Comparison of ENCODE assay signal across 12 mouse cellular contexts in genomic region chr11:52910788-52911187, GRCm38 (mm10).
DNase-seq lines count a peak whose midpoint lies in the region; ATAC-seq and TF ChIP-seq lines count a peak whose summit lies in the region.
"Had no signal": no experiment of that assay in that cellular context is flagged by ENCODE, and none has a peak within 500 bp of the region (broad histone marks: within the 10 kb centered on the region; RNA-seq: fewer than 3 reads in every experiment).

No protein-coding gene starts in this region.

- TF ChIP-seq CTCF in lung, adult 2 months (IDR thresholded peaks at IDR 0.05; ENCODE audit: insufficient read depth, low read length), result no peak

- no peak for TF ChIP-seq POLR2A in lung, adult 2 months (IDR thresholded peaks at IDR 0.05; ENCODE audit: borderline replicate concordance, extremely low read depth, low read depth, low read length)

- WGBS in forebrain, embryonic 11.5 days, result 69% methylated on average over 7 of the region's 7 CpGs
- 89% methylated on average over 7 of the region's 7 CpGs for WGBS in forebrain, embryonic 10.5 days
- WGBS in lung, adult 2 months, result 42% methylated on average over 7 of the region's 7 CpGs
- 15% methylated on average over 7 of the region's 7 CpGs for WGBS in heart, embryonic 13.5 days

- DNase-seq in forebrain, embryonic 11.5 days (ENCODE audit: low spot score), result peak; percentile 55
- DNase-seq in forebrain, embryonic 10.5 days (ENCODE audit: extremely low spot score, low spot score), result no peak
- DNase-seq in lung, postnatal 10 days, result peak; percentile 13
- no peak for DNase-seq in lung, adult 2 months
- DNase-seq in adrenal gland, postnatal 36 days, result peak; percentile 29 to 39
- DNase-seq in right cerebral cortex, postnatal 36 days (ENCODE audit: low spot score in 2 of 2), result no peak

- H3K36me3 ChIP-seq in forebrain, embryonic 11.5 days (ENCODE audit: control insufficient read depth, insufficient read depth, low read length), result no peaks in the 10 kb centered on the region
- H3K36me3 ChIP-seq in forebrain, embryonic 10.5 days (replicated peaks), result no peaks in the 10 kb centered on the region
- no peaks in the 10 kb centered on the region for H3K36me3 ChIP-seq in heart, embryonic 13.5 days
- H3K36me3 ChIP-seq: embryonic facial prominence, embryonic 12.5 days; intestine, embryonic 15.5 days; limb, embryonic 13.5 days had no signal

- H3K4me3 ChIP-seq in forebrain, embryonic 11.5 days (ENCODE audit: low read depth, low read length), result no peak overlapping the region
- no peak overlapping the region for H3K4me3 ChIP-seq in forebrain, embryonic 10.5 days
- H3K4me3 ChIP-seq in lung, adult 2 months (replicated peaks; ENCODE audit: extremely low read depth, low read depth, low read length), result no peak overlapping the region
- no peak overlapping the region for H3K4me3 ChIP-seq in heart, embryonic 13.5 days
- H3K4me3 ChIP-seq: embryonic facial prominence, embryonic 12.5 days; intestine, embryonic 15.5 days; limb, embryonic 13.5 days; megakaryocyte, embryonic 14.5 days had no signal

- no peaks in the 10 kb centered on the region for H3K9me3 ChIP-seq in forebrain, embryonic 11.5 days (ENCODE audit: control insufficient read depth, low read length)
- H3K9me3 ChIP-seq in forebrain, embryonic 10.5 days, result no peaks in the 10 kb centered on the region
- H3K9me3 ChIP-seq in heart, embryonic 13.5 days, result no peaks in the 10 kb centered on the region
- H3K9me3 ChIP-seq: embryonic facial prominence, embryonic 12.5 days; intestine, embryonic 15.5 days; limb, embryonic 13.5 days had no signal

- H3K9ac ChIP-seq in forebrain, embryonic 11.5 days (ENCODE audit: low read length), result no peak overlapping the region
- no peak overlapping the region for H3K9ac ChIP-seq in heart, embryonic 13.5 days
- H3K9ac ChIP-seq: embryonic facial prominence, embryonic 12.5 days; intestine, embryonic 15.5 days; limb, embryonic 13.5 days had no signal

- H3K4me1 ChIP-seq in forebrain, embryonic 11.5 days (replicated peaks; ENCODE audit: control insufficient read depth, insufficient read depth, low read length), result no peaks in the 10 kb centered on the region
- H3K4me1 ChIP-seq in forebrain, embryonic 10.5 days, result no peaks in the 10 kb centered on the region
- H3K4me1 ChIP-seq in lung, adult 2 months (ENCODE audit: control insufficient read depth, insufficient read depth, low read length), result no peaks in the 10 kb centered on the region
- H3K4me1 ChIP-seq in heart, embryonic 13.5 days, result peaks cover 30% of the 10 kb centered on the region
- H3K4me1 ChIP-seq: embryonic facial prominence, embryonic 12.5 days; intestine, embryonic 15.5 days; limb, embryonic 13.5 days; megakaryocyte, embryonic 14.5 days had no signal

- ATAC-seq in forebrain, embryonic 11.5 days (replicated peaks; ENCODE audit: low FRiP score), result no peak
- peak; percentile 19; the same call in 1 of the 2 replicates for ATAC-seq in heart, embryonic 13.5 days (ENCODE audit: extremely low read depth, insufficient number of reproducible peaks, low FRiP score, low TSS enrichment)
- no peak for ATAC-seq in megakaryocyte progenitor cell, adult 5-6 weeks (replicated peaks; ENCODE audit: poor library complexity)
- ATAC-seq: intestine, embryonic 15.5 days had no signal

- no peak overlapping the region for H3K4me2 ChIP-seq in forebrain, embryonic 11.5 days (ENCODE audit: low read depth, low read length, severe bottlenecking)
- H3K4me2 ChIP-seq in heart, embryonic 13.5 days, result peak overlapping the region; percentile 27
- H3K4me2 ChIP-seq: embryonic facial prominence, embryonic 12.5 days; intestine, embryonic 15.5 days; limb, embryonic 13.5 days had no signal

- no peak overlapping the region for H3K27ac ChIP-seq in forebrain, embryonic 11.5 days (ENCODE audit: low read depth, low read length)
- no peak overlapping the region for H3K27ac ChIP-seq in forebrain, embryonic 10.5 days
- peak overlapping the region; percentile 76 for H3K27ac ChIP-seq in heart, embryonic 13.5 days (replicated peaks)
- H3K27ac ChIP-seq: embryonic facial prominence, embryonic 12.5 days; intestine, embryonic 15.5 days; limb, embryonic 13.5 days had no signal

- no peaks in the 10 kb centered on the region for H3K27me3 ChIP-seq in forebrain, embryonic 11.5 days (ENCODE audit: control insufficient read depth, insufficient read depth, low read length)
- H3K27me3 ChIP-seq in forebrain, embryonic 10.5 days (ENCODE audit: poor library complexity, severe bottlenecking), result no peaks in the 10 kb centered on the region
- H3K27me3 ChIP-seq in heart, embryonic 13.5 days (replicated peaks), result no peaks in the 10 kb centered on the region
- H3K27me3 ChIP-seq: embryonic facial prominence, embryonic 12.5 days; intestine, embryonic 15.5 days; limb, embryonic 13.5 days; megakaryocyte, embryonic 14.5 days had no signal

Comparison
In these comparisons a context has a peak if more than half of its experiments do, and no peak if none do; other contexts are left out.
1. DNase-seq: peak in forebrain, embryonic 11.5 days (single experiment), lung, postnatal 10 days (single experiment) and adrenal gland, postnatal 36 days (2 of 2); none in forebrain, embryonic 10.5 days (single experiment), lung, adult 2 months (single experiment) and right cerebral cortex, postnatal 36 days (0 of 2).